Comparison of ENCODE assay signal across 8 mouse cellular contexts in genomic region chr2:30062249-30063093, GRCm38 (mm10). TPM values are rescaled to one million over a fixed set of nuclear protein-coding genes. Genes with fewer than 3 reads are reported as not detected.
DNase-seq lines count a peak whose midpoint lies in the region; ATAC-seq and TF ChIP-seq lines count a peak whose summit lies in the region.

No protein-coding gene starts in this region.

- H3K4me1 ChIP-seq in forebrain, embryonic 11.5 days (replicated peaks; ENCODE audit: control insufficient read depth, insufficient read depth, low read length): peaks cover 9% of the 10 kb centered on the region

- H3K27ac ChIP-seq in forebrain, embryonic 11.5 days (ENCODE audit: low read depth, low read length): peak overlapping the region; percentile 76

- POLR2A ChIA-PET in Patski (lab: Charles Lee): interaction anchor here (0.9 to 1.5 kb wide), 3 partner anchors 12 to 71 kb away, joined by 3 to 5 read pairs (median 4); partner anchors contain the start of gene Tbc1d13

- H3K4me3 ChIP-seq in forebrain, embryonic 11.5 days (ENCODE audit: low read depth, low read length): peak overlapping the region; percentile 64

- intact Hi-C loops in heart, postnatal 25 days (cut with DNase I): no loop called here

- DNase-seq in Patski (ENCODE audit: low read depth, low spot score): no peak
- DNase-seq in forebrain, embryonic 11.5 days (ENCODE audit: low spot score): peak; percentile 82
- DNase-seq in heart, postnatal 25 days (ENCODE audit: low spot score): peak; percentile 39
- peak; percentile 67 to 78 for DNase-seq in kidney, postnatal 4 days
- DNase-seq in lung, postnatal 4 days: peak; percentile 66 to 71
- peak; percentile 30 for DNase-seq in retina, postnatal 7 days (ENCODE audit: low read depth, low spot score)
- DNase-seq in yolk sac, embryonic 10.5 days (ENCODE audit: low spot score): peak; percentile 92

- no peaks in the 10 kb centered on the region for H3K27me3 ChIP-seq in Patski
- no peaks in the 10 kb centered on the region for H3K27me3 ChIP-seq in forebrain, embryonic 11.5 days (ENCODE audit: control insufficient read depth, insufficient read depth, low read length)

- ATAC-seq in Patski: peak; percentile 12
- ATAC-seq in cerebellum, adult (ENCODE audit: insufficient number of reproducible peaks, low FRiP score, low TSS enrichment): peak; percentile 21; the same call in 1 of the 2 replicates
- ATAC-seq in forebrain, embryonic 11.5 days (replicated peaks; ENCODE audit: low FRiP score): no peak

- peak overlapping the region; percentile 96 for H3K4me2 ChIP-seq in forebrain, embryonic 11.5 days (ENCODE audit: low read depth, low read length, severe bottlenecking)

- under 1% methylated on average over 40 of the region's 40 CpGs for WGBS in forebrain, embryonic 11.5 days

- no peaks in the 10 kb centered on the region for H3K36me3 ChIP-seq in forebrain, embryonic 11.5 days (ENCODE audit: control insufficient read depth, insufficient read depth, low read length)

- H3K9ac ChIP-seq in forebrain, embryonic 11.5 days (ENCODE audit: low read length): peak overlapping the region; percentile 86

- no peak for TF ChIP-seq CTCF in Patski (IDR thresholded peaks at IDR 0.05)

- in situ Hi-C loops in Patski (cut with MboI; ENCODE audit: low pct_unique_long_range_greater_than_20kb): no loop called here

- no peaks in the 10 kb centered on the region for H3K9me3 ChIP-seq in forebrain, embryonic 11.5 days (ENCODE audit: control insufficient read depth, low read length)

- CTCF ChIA-PET in Patski (lab: Charles Lee): interaction anchor here (1.0 to 1.5 kb wide), 2 partner anchors 13 to 15 kb away, joined by 3 read pairs; partner anchors contain the start of genes Pkn3 and Wdr34

RNA-seq across cellular contexts. Expression of gene Set, which starts 5.3 kb away (rescaled TPM):
- 288 TPM for polyA plus RNA-seq in Patski (2021)
- 817 and 824 TPM in 2 replicates for polyA plus RNA-seq in forebrain, embryonic 11.5 days (2014; fragmentation: Nextera tagmentation; extraction: Ambion mirVana)
- total RNA-seq in heart, postnatal 25 days (2021): 100 to 1,000 TPM in 1 of 2 experiments, 10 to 100 TPM in 1; 95.8 to 106 TPM

RNA-seq across cellular contexts. Expression of gene Wdr34, which starts 13.8 kb away (rescaled TPM):
- 63.5 TPM for polyA plus RNA-seq in Patski (2021)
- polyA plus RNA-seq in forebrain, embryonic 11.5 days (2014; fragmentation: Nextera tagmentation; extraction: Ambion mirVana): 35.9 and 39.6 TPM in 2 replicates
- 1 to 10 TPM; 6.5 to 6.8 TPM for total RNA-seq in heart, postnatal 25 days (2021)

RNA-seq across cellular contexts. Expression of gene Pkn3, which starts 15.0 kb away (rescaled TPM):
- 8.2 TPM for polyA plus RNA-seq in Patski (2021)
- 10.5 and 12.1 TPM in 2 replicates for polyA plus RNA-seq in forebrain, embryonic 11.5 days (2014; fragmentation: Nextera tagmentation; extraction: Ambion mirVana)
- 10 to 100 TPM; 10.5 to 13.2 TPM for total RNA-seq in heart, postnatal 25 days (2021)

RNA-seq across cellular contexts. Expression of gene Zdhhc12, which starts 31.0 kb away (rescaled TPM):
- 29.6 TPM for polyA plus RNA-seq in Patski (2021)
- 27.1 and 35.4 TPM in 2 replicates for polyA plus RNA-seq in forebrain, embryonic 11.5 days (2014; fragmentation: Nextera tagmentation; extraction: Ambion mirVana)
- total RNA-seq in heart, postnatal 25 days (2021): 1 to 10 TPM; 3.9 to 4.7 TPM
